21 mouse cellular contexts compared by ENCODE assay signal in genomic region chr2:52372080-52372479, GRCm38 (mm10). TPM values are rescaled to one million over a fixed set of nuclear protein-coding genes. Genes with fewer than 3 reads are reported as not detected.
DNase-seq lines count a peak whose midpoint lies in the region; ATAC-seq and TF ChIP-seq lines count a peak whose summit lies in the region.
"Had no signal": no experiment of that assay in that cellular context is flagged by ENCODE, and none has a peak within 500 bp of the region (broad histone marks: within the 10 kb centered on the region; RNA-seq: fewer than 3 reads in every experiment).

No protein-coding gene starts in this region.

- no peak for DNase-seq in gastrocnemius, adult 2 months
- DNase-seq in gastrocnemius, adult 8-10 months (ENCODE audit: low spot score in 2 of 2), result no peak
- DNase-seq in lung, embryonic 14.5 days, result peak; percentile 27
- DNase-seq in lung, adult 18-20 months, result no peak
- DNase-seq: cerebellum, adult 11-12 months; cerebellum, adult 9-10 months; cerebellum, postnatal 25 days; forebrain, postnatal 0 days; gastrocnemius, postnatal 36 days; heart, adult 2 months; heart, postnatal 14 days had no signal

- peak overlapping the region; percentile 80 for H3K27ac ChIP-seq in gastrocnemius, adult 2 months
- H3K27ac ChIP-seq in lung, embryonic 14.5 days (ENCODE audit: low read depth), result no peak overlapping the region
- no peak overlapping the region for H3K27ac ChIP-seq in intestine, embryonic 15.5 days
- H3K27ac ChIP-seq: embryonic facial prominence, embryonic 12.5 days; forebrain, embryonic 13.5 days; heart, adult 2 months; hindbrain, embryonic 13.5 days had no signal

- H3K4me2 ChIP-seq in lung, embryonic 14.5 days, result no peak overlapping the region
- no peak overlapping the region for H3K4me2 ChIP-seq in intestine, embryonic 15.5 days (replicated peaks)
- H3K4me2 ChIP-seq: embryonic facial prominence, embryonic 12.5 days; forebrain, embryonic 13.5 days; heart, embryonic 11.5 days; heart, embryonic 15.5 days; hindbrain, embryonic 13.5 days had no signal

- H3K4me3 ChIP-seq in gastrocnemius, adult 2 months, result peak overlapping the region; percentile 25
- H3K4me3 ChIP-seq in lung, embryonic 14.5 days (ENCODE audit: low read depth, low read length), result no peak overlapping the region
- H3K4me3 ChIP-seq in megakaryocyte, embryonic 14.5 days (replicated peaks), result peak overlapping the region; percentile 42
- H3K4me3 ChIP-seq in intestine, embryonic 15.5 days (replicated peaks), result no peak overlapping the region
- H3K4me3 ChIP-seq: embryonic facial prominence, embryonic 12.5 days; forebrain, embryonic 13.5 days; heart, adult 2 months; heart, embryonic 15.5 days; hindbrain, embryonic 13.5 days had no signal

- H3K27me3 ChIP-seq in lung, embryonic 14.5 days (ENCODE audit: insufficient read depth, low read length), result no peaks in the 10 kb centered on the region
- H3K27me3 ChIP-seq in megakaryocyte, embryonic 14.5 days (replicated peaks), result peaks cover 31% of the 10 kb centered on the region
- H3K27me3 ChIP-seq in intestine, embryonic 15.5 days (replicated peaks), result no peaks in the 10 kb centered on the region
- H3K27me3 ChIP-seq: embryonic facial prominence, embryonic 12.5 days; forebrain, embryonic 13.5 days; heart, embryonic 15.5 days; hindbrain, embryonic 13.5 days; Patski had no signal

- no peaks in the 10 kb centered on the region for H3K36me3 ChIP-seq in lung, embryonic 14.5 days (ENCODE audit: insufficient read depth)
- H3K36me3 ChIP-seq in megakaryocyte, embryonic 14.5 days (replicated peaks; ENCODE audit: low read length), result no peaks in the 10 kb centered on the region
- no peaks in the 10 kb centered on the region for H3K36me3 ChIP-seq in intestine, embryonic 15.5 days
- H3K36me3 ChIP-seq: embryonic facial prominence, embryonic 12.5 days; heart, embryonic 15.5 days; hindbrain, embryonic 13.5 days had no signal

- 39% methylated on average over 4 of the region's 4 CpGs for WGBS in lung, embryonic 14.5 days
- 70% methylated on average over 4 of the region's 4 CpGs for WGBS in intestine, embryonic 15.5 days

- no peak for TF ChIP-seq CTCF in gastrocnemius, adult 2 months (IDR thresholded peaks at IDR 0.05)
- no peak for TF ChIP-seq CTCF in lung, embryonic 14.5 days (IDR thresholded peaks at IDR 0.05; ENCODE audit: low read depth)

- peak; percentile 55; the same call in 1 of the 2 replicates for ATAC-seq in lung, embryonic 14.5 days (ENCODE audit: insufficient read depth)
- ATAC-seq in megakaryocyte, adult 5-6 weeks (ENCODE audit: poor library complexity, severe bottlenecking), result no peak
- no peak for ATAC-seq in intestine, embryonic 15.5 days
- ATAC-seq: activated CD4-positive, CD25-positive, alpha-beta regulatory T cell, adult 4 months; forebrain, embryonic 13.5 days; forebrain, postnatal 0 days; Patski had no signal

- H3K4me1 ChIP-seq in lung, embryonic 14.5 days (ENCODE audit: insufficient read depth), result no peaks in the 10 kb centered on the region
- H3K4me1 ChIP-seq in megakaryocyte, embryonic 14.5 days, result peaks cover 22% of the 10 kb centered on the region
- no peaks in the 10 kb centered on the region for H3K4me1 ChIP-seq in intestine, embryonic 15.5 days (replicated peaks)
- H3K4me1 ChIP-seq: embryonic facial prominence, embryonic 12.5 days; forebrain, embryonic 13.5 days; hindbrain, embryonic 13.5 days had no signal

- H3K9me3 ChIP-seq in lung, embryonic 14.5 days (ENCODE audit: low read depth, low read length), result no peaks in the 10 kb centered on the region
- H3K9me3 ChIP-seq in megakaryocyte, embryonic 14.5 days, result no peaks in the 10 kb centered on the region
- H3K9me3 ChIP-seq in intestine, embryonic 15.5 days, result no peaks in the 10 kb centered on the region
- H3K9me3 ChIP-seq: embryonic facial prominence, embryonic 12.5 days; forebrain, embryonic 13.5 days; heart, embryonic 15.5 days; hindbrain, embryonic 13.5 days had no signal

- no peak overlapping the region for H3K9ac ChIP-seq in lung, embryonic 14.5 days
- H3K9ac ChIP-seq in intestine, embryonic 15.5 days, result no peak overlapping the region
- H3K9ac ChIP-seq: embryonic facial prominence, embryonic 12.5 days; forebrain, embryonic 13.5 days; forebrain, postnatal 0 days; heart, embryonic 15.5 days; hindbrain, embryonic 13.5 days had no signal

- intact Hi-C loops in gastrocnemius, adult 2 months (cut with DNase I), result no loop called here

RNA-seq across cellular contexts. Expression of gene Neb, which starts 6.2 kb away (rescaled TPM):
- total RNA-seq in gastrocnemius, adult 2 months (2021), result 1,000 to 10,000 TPM; 5,559 to 6,662 TPM
- total RNA-seq in gastrocnemius, adult 8-10 months (2022), result 1,000 to 10,000 TPM; 6,560 to 8,442 (median 7,482) TPM
- 0.59 and 1.3 TPM in 2 replicates for polyA plus RNA-seq in lung, embryonic 14.5 days (2014; fragmentation: Nextera tagmentation; extraction: Ambion mirVana)
- 0.07 TPM in 1 of 2 replicates, not detected in the other for polyA plus RNA-seq in megakaryocyte, embryonic 14.5 days (2012; ENCODE audit: insufficient read depth, low replicate concordance)
- total RNA-seq in megakaryocyte, adult 5-6 weeks (2015), result 0.91 TPM in 1 of 2 replicates, not detected in the other
- total RNA-seq in megakaryocyte, adult 5-6 weeks (2017), result 0.07 and 0.33 TPM in 2 replicates
- polyA plus RNA-seq in intestine, embryonic 15.5 days (2015; fragmentation: Nextera tagmentation; extraction: Ambion mirVana), result 0.59 and 1.4 TPM in 2 replicates

RNA-seq across cellular contexts. Expression of gene Arl5a, which starts 52.6 kb away (rescaled TPM):
- total RNA-seq in gastrocnemius, adult 2 months (2021), result 10 to 100 TPM; 29.9 to 38.6 TPM
- total RNA-seq in gastrocnemius, adult 8-10 months (2022), result 10 to 100 TPM; 35.9 to 39.8 (median 38.1) TPM
- 63.6 and 71.0 TPM in 2 replicates for polyA plus RNA-seq in lung, embryonic 14.5 days (2014; fragmentation: Nextera tagmentation; extraction: Ambion mirVana)
- 3.5 and 5.2 TPM in 2 replicates for polyA plus RNA-seq in megakaryocyte, embryonic 14.5 days (2012; ENCODE audit: insufficient read depth, low replicate concordance)
- total RNA-seq in megakaryocyte, adult 5-6 weeks (2015), result 38.6 and 43.8 TPM in 2 replicates
- 44.7 TPM in 2 replicates for total RNA-seq in megakaryocyte, adult 5-6 weeks (2017)
- 33.3 and 36.4 TPM in 2 replicates for polyA plus RNA-seq in intestine, embryonic 15.5 days (2015; fragmentation: Nextera tagmentation; extraction: Ambion mirVana)

Comparison
In these comparisons a context has a peak if more than half of its experiments do, and no peak if none do; other contexts are left out.
1. H3K4me3 ChIP-seq: peak in gastrocnemius, adult 2 months (single experiment) and megakaryocyte, embryonic 14.5 days (single experiment); none in lung, embryonic 14.5 days (single experiment) and intestine, embryonic 15.5 days (single experiment).
2. RNA of gene Neb, which starts 6.2 kb away (total RNA-seq): 6,560 to 8,442 TPM in gastrocnemius, adult 8-10 months and 5,559 to 6,662 TPM in gastrocnemius, adult 2 months; 0.07 to 0.91 TPM in megakaryocyte, adult 5-6 weeks; every median in the first group is over 1,000 times any median in the second.